Mouse (Mus musculus): Measurements from ENCODE around the gene Tmem160. TPM values are rescaled to one million over a fixed set of nuclear protein-coding genes. Genes with fewer than 3 reads are reported as not detected.

The Tmem160 gene
- polyA plus RNA-seq, 1 experiment, result 81.7 TPM

DNA sequence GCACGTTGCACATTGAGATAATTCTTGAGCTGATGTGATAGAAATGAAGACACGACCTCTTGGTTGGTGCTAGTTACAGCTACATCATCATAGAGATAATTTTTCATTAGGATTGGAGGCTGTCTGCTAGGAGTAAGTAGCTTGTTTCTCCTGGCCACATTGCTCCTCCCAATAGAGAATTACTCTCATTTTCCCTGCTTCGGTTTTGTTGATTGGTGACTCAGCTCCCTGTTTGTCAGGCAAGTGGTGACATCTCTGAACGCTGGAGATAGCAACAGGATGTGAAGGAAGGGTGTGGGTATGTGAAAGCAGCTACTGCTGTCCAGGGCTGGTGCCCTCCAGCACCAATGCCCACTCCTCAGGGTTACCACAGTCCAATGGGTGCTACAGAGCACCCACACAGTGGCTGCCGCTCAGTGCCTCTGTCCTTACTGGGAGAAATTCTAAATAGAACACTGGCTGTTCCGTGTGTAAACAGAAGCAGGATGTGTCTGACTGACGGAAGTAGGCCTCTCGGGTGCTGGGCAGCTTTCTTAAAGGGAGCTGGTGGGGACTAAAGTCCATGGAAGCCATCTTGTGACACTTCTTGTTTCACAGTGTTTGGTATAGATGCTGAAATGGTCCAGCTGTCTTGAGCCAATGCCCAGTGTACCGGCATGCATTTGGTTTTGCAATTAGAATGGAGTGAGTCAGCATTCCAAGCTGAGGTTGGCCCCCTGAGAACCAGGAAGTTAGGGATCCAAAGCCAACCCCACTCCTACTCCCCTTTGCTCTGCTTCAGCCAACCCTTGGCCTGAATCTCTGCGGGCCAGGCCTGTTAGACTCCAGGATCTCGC lies 46.8 kb upstream of the Tmem160 start:
- peaks cover 95% of the 10 kb centered on the region for H3K79me2 ChIP-seq (ENCODE audit: control insufficient read depth, insufficient read depth)
- peaks cover 67% of the 10 kb centered on the region for H3K79me3 ChIP-seq (ENCODE audit: low read depth)
- peaks cover 17% of the 10 kb centered on the region for H3K36me3 ChIP-seq (ENCODE audit: control insufficient read depth, insufficient read depth)
- H3K27me3 ChIP-seq (ENCODE audit: control insufficient read depth, insufficient read depth, insufficient read length), result no peaks in the 10 kb centered on the region
- no peak overlapping the region for H3K4me3 ChIP-seq (ENCODE audit: insufficient read depth, poor library complexity, severe bottlenecking)
- peak overlapping the region; percentile 54 for H3ac ChIP-seq (ENCODE audit: control insufficient read depth, insufficient read length, low read depth)
- TF ChIP-seq CEBPB (IDR thresholded peaks at IDR 0.05; ENCODE audit: low read depth), result peak; percentile 55
- peak; percentile 61 for TF ChIP-seq MYOD1 (IDR thresholded peaks at IDR 0.05; ENCODE audit: control insufficient read depth, insufficient read length, low read depth)
- TF ChIP-seq FOSL1 (IDR thresholded peaks at IDR 0.05; ENCODE audit: insufficient read depth, low read length, poor library complexity, severe bottlenecking), result no peak

DNA sequence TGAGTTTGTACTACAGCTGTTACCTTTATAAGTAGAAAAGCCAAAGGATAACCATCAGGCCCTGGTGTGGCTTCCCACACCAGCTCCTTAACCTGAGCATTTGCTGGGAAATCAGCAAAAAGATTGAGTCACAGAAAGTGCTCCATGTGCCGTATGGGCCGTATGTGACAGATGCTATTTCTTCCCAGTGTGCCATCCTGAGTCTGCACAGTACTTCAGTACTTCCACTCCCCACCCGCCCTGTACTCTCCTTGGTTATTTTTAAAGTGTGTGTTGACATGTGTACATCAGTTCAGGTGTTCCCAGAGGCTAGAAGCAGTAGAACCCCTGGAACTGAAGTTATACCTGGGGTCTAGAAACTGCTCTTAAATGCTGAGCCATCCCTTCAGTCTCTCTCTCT lies 45.6 kb upstream of the Tmem160 start:
- no peak overlapping the region for H3ac ChIP-seq (ENCODE audit: control insufficient read depth, insufficient read length, low read depth)
- TF ChIP-seq MYOD1 (IDR thresholded peaks at IDR 0.05; ENCODE audit: control insufficient read depth, insufficient read length, low read depth) (no peak), CTCF (IDR thresholded peaks at IDR 0.05; ENCODE audit: control insufficient read depth, insufficient read depth, insufficient read length) (no peak), MAX (IDR thresholded peaks at IDR 0.05) (no peak)
- H3K4me3 ChIP-seq (ENCODE audit: insufficient read depth, poor library complexity, severe bottlenecking), result no peak overlapping the region

DNA sequence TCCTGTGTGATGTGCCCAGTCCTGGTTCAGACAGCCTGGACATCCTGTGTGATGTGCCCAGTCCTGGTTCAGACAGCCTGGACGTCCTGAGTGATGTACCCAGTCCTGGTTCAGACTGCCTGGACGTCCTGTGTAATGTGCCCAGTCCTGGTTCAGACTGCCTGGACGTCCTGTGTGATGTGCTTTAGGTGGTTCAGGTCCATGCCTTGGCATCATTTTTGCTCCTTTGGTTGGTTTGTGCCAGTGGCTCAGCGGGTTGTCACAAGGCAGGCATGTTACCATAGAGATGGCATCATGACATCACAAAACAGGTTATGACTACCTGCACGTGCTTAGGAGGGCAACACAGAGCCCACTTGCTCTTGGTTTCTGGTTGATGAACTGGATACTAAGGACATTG lies 41.5 kb upstream of the Tmem160 start:
- TF ChIP-seq FOSL1 (IDR thresholded peaks at IDR 0.05; ENCODE audit: insufficient read depth, low read length, poor library complexity, severe bottlenecking) (no peak), CTCF (IDR thresholded peaks at IDR 0.05; ENCODE audit: control insufficient read depth, insufficient read depth, insufficient read length) (no peak), MAX (IDR thresholded peaks at IDR 0.05) (no peak), MYOD1 (IDR thresholded peaks at IDR 0.05; ENCODE audit: control insufficient read depth, insufficient read length, low read depth) (no peak), CEBPB (IDR thresholded peaks at IDR 0.05; ENCODE audit: low read depth) (no peak)
- peaks cover 92% of the 10 kb centered on the region for H3K79me2 ChIP-seq (ENCODE audit: control insufficient read depth, insufficient read depth)
- no peak overlapping the region for H3ac ChIP-seq (ENCODE audit: control insufficient read depth, insufficient read length, low read depth)
- no peaks in the 10 kb centered on the region for H3K27me3 ChIP-seq (ENCODE audit: control insufficient read depth, insufficient read depth, insufficient read length)
- peaks cover 60% of the 10 kb centered on the region for H3K79me3 ChIP-seq (ENCODE audit: low read depth)
- H3K36me3 ChIP-seq (ENCODE audit: control insufficient read depth, insufficient read depth), result peaks cover 12% of the 10 kb centered on the region
- H3K4me3 ChIP-seq (ENCODE audit: insufficient read depth, poor library complexity, severe bottlenecking), result no peak overlapping the region

More for the DNA sequence above, 45.6 kb upstream of the Tmem160 start:
- peaks cover 99% of the 10 kb centered on the region for H3K79me2 ChIP-seq (ENCODE audit: control insufficient read depth, insufficient read depth)
- peaks cover 17% of the 10 kb centered on the region for H3K36me3 ChIP-seq (ENCODE audit: control insufficient read depth, insufficient read depth)
- peaks cover 71% of the 10 kb centered on the region for H3K79me3 ChIP-seq (ENCODE audit: low read depth)
- no peaks in the 10 kb centered on the region for H3K27me3 ChIP-seq (ENCODE audit: control insufficient read depth, insufficient read depth, insufficient read length)

DNA sequence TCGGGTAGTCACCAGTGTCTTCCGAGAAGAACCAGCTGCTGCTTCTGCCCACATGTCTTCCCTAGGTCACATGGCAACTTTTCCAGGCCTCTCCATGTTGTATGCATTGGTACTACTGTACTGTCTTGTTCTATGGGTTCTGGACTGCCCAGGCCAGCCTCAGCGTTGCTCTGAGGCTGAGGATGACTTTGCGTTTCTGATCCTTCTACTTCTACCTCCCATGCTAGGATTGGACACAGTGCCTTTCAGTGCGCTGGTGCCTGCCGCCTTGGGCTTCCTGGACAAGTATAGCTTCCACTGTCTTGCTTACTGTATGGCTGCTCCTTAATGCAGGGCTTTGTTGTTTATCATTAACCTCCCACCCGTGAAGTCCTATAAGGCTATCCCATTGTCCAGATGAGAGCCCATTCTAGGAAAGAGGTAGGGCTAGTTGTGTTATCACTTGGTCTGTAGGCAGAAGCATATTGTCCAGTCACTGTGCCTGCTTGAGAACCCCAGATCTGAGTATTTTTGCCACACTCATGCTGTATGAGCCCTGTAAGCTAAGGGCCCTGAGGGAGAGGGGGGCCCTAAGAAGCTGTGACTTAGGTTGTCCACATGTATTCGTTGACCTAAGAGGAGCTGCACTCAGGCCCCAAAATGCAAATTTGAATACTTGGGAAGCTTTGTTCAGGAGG lies 40.2 kb upstream of the Tmem160 start:
- peaks cover 21% of the 10 kb centered on the region for H3K36me3 ChIP-seq (ENCODE audit: control insufficient read depth, insufficient read depth)
- H3ac ChIP-seq (ENCODE audit: control insufficient read depth, insufficient read length, low read depth), result no peak overlapping the region
- H3K79me3 ChIP-seq (ENCODE audit: low read depth), result peaks cover 49% of the 10 kb centered on the region
- H3K27me3 ChIP-seq (ENCODE audit: control insufficient read depth, insufficient read depth, insufficient read length), result no peaks in the 10 kb centered on the region
- peaks cover 79% of the 10 kb centered on the region for H3K79me2 ChIP-seq (ENCODE audit: control insufficient read depth, insufficient read depth)
- no peak for TF ChIP-seq MYOD1 (IDR thresholded peaks at IDR 0.05; ENCODE audit: control insufficient read depth, insufficient read length, low read depth)
- no peak for TF ChIP-seq CTCF (IDR thresholded peaks at IDR 0.05; ENCODE audit: control insufficient read depth, insufficient read depth, insufficient read length)
- no peak for TF ChIP-seq CEBPB (IDR thresholded peaks at IDR 0.05; ENCODE audit: low read depth)
- no peak for TF ChIP-seq USF1 (IDR thresholded peaks at IDR 0.05; ENCODE audit: low read depth)
- TF ChIP-seq MAX (IDR thresholded peaks at IDR 0.05), result no peak
- no peak for TF ChIP-seq MYOG (IDR thresholded peaks at IDR 0.05; ENCODE audit: control insufficient read depth, extremely low read depth, insufficient read length)
- TF ChIP-seq FOSL1 (IDR thresholded peaks at IDR 0.05; ENCODE audit: insufficient read depth, low read length, poor library complexity, severe bottlenecking), result no peak
- H3K4me3 ChIP-seq (ENCODE audit: insufficient read depth, poor library complexity, severe bottlenecking), result no peak overlapping the region

DNA sequence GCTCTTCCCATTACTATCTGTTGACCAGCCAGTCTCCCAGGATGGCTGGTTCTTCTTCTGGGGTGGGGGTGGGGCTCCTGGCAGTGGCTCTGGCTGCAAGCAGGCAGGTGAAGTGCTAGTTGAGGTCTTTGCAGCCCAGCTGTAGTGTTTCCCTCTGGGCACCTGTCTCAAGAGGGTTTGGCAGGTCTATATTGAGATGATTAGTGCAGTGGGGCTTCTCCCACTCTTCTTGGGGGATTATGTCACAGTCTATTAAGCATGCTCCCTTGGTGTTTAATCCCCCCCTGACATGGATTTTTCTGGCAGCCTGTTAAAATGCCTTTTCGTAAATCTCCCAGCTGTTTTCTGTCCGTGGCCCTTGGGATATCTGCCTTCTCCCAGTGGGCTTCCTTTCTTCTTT lies 39.6 kb upstream of the Tmem160 start:
- peaks cover 73% of the 10 kb centered on the region for H3K79me2 ChIP-seq (ENCODE audit: control insufficient read depth, insufficient read depth)
- no peak for TF ChIP-seq MAX (IDR thresholded peaks at IDR 0.05)
- no peak for TF ChIP-seq FOSL1 (IDR thresholded peaks at IDR 0.05; ENCODE audit: insufficient read depth, low read length, poor library complexity, severe bottlenecking)
- TF ChIP-seq MYOD1 (IDR thresholded peaks at IDR 0.05; ENCODE audit: control insufficient read depth, insufficient read length, low read depth), result no peak
- no peak for TF ChIP-seq CTCF (IDR thresholded peaks at IDR 0.05; ENCODE audit: control insufficient read depth, insufficient read depth, insufficient read length)
- TF ChIP-seq USF1 (IDR thresholded peaks at IDR 0.05; ENCODE audit: low read depth), result no peak
- no peak for TF ChIP-seq CEBPB (IDR thresholded peaks at IDR 0.05; ENCODE audit: low read depth)
- no peak for TF ChIP-seq MYOG (IDR thresholded peaks at IDR 0.05; ENCODE audit: control insufficient read depth, extremely low read depth, insufficient read length)
- H3ac ChIP-seq (ENCODE audit: control insufficient read depth, insufficient read length, low read depth), result no peak overlapping the region
- no peaks in the 10 kb centered on the region for H3K27me3 ChIP-seq (ENCODE audit: control insufficient read depth, insufficient read depth, insufficient read length)
- H3K4me3 ChIP-seq (ENCODE audit: insufficient read depth, poor library complexity, severe bottlenecking), result no peak overlapping the region
- H3K79me3 ChIP-seq (ENCODE audit: low read depth), result peaks cover 43% of the 10 kb centered on the region
- H3K36me3 ChIP-seq (ENCODE audit: control insufficient read depth, insufficient read depth), result peaks cover 25% of the 10 kb centered on the region
